Mouse (Mus musculus) myocyte (in vitro differentiated cells): ENCODE measurements around the gene Ftsj1. TPM values are rescaled to one million over a fixed set of nuclear protein-coding genes. Genes with fewer than 3 reads are reported as not detected.

Source experiments
- H3K27me3 ChIP-seq: one replicate; pipeline ENCODE4 v1.6.1; 2011; ENCODE audit not compliant: control insufficient read depth, insufficient read depth, insufficient read length
- H3K36me3 ChIP-seq: one replicate; pipeline ENCODE4 v1.6.1; 2011; ENCODE audit not compliant: control insufficient read depth, insufficient read depth
- H3K4me2 ChIP-seq: one replicate; pipeline ENCODE4 v1.6.1; 2011; ENCODE audit warnings: low read depth, control low read depth
- H3K4me3 ChIP-seq: one replicate; pipeline ENCODE4 v1.5.1; 2011; ENCODE audit warnings: mild to moderate bottlenecking, control low read depth, moderate library complexity
- H3K79me2 ChIP-seq: one replicate; pipeline ENCODE4 v1.6.1; 2011; ENCODE audit not compliant: control insufficient read depth, insufficient read depth
- H3ac ChIP-seq: one replicate; pipeline ENCODE4 v1.6.1; 2011; ENCODE audit not compliant: control insufficient read depth, insufficient read length
- CEBPB ChIP-seq: IDR thresholded peaks from 2 replicates; pipeline ENCODE4 v1.6.1; 2011; ENCODE audit warnings: mild to moderate bottlenecking, moderate library complexity; ENCODE audit not compliant: poor library complexity, insufficient read depth, severe bottlenecking
- E2F4 ChIP-seq: IDR thresholded peaks from one replicate; pipeline ENCODE4 v1.6.1; 2011; ENCODE audit warnings: mild to moderate bottlenecking, control low read depth, moderate library complexity; ENCODE audit not compliant: insufficient read depth
- MAX ChIP-seq: IDR thresholded peaks from one replicate; pipeline ENCODE4 v1.6.1; 2011; ENCODE audit warnings: low read depth, mild to moderate bottlenecking, control low read depth
- MYOD1 ChIP-seq, 3 experiments: IDR thresholded peaks; one replicate each; pipeline ENCODE4 v1.6.1; 2011; ENCODE audit warnings: control low read depth in 2 of 3, low read depth in 2 of 3, mild to moderate bottlenecking in 2 of 3, moderate library complexity in 1 of 3; ENCODE audit not compliant: insufficient read length in 2 of 3, control insufficient read depth in 1 of 3
- MYOG ChIP-seq, 3 experiments: IDR thresholded peaks; one replicate each; pipeline ENCODE4 v1.6.1; 2011; ENCODE audit warnings: control low read depth in 2 of 3, low read depth in 2 of 3, mild to moderate bottlenecking in 2 of 3; ENCODE audit not compliant: insufficient read length in 2 of 3, control insufficient read depth in 1 of 3, insufficient read depth in 1 of 3
- POLR2A ChIP-seq: IDR thresholded peaks from one replicate; pipeline ENCODE4 v1.6.1; 2011; ENCODE audit warnings: low read depth, mild to moderate bottlenecking, control low read depth, moderate library complexity; ENCODE audit not compliant: insufficient read length
- POLR2AphosphoS2 ChIP-seq: IDR thresholded peaks from one replicate; pipeline ENCODE4 v1.6.1; 2011; ENCODE audit warnings: low read depth, control low read depth; ENCODE audit not compliant: insufficient read length
- REST ChIP-seq: IDR thresholded peaks from one replicate; pipeline ENCODE4 v1.6.1; 2011; ENCODE audit warnings: mild to moderate bottlenecking, control low read depth, moderate library complexity; ENCODE audit not compliant: insufficient read depth, insufficient read length
- SRF ChIP-seq: IDR thresholded peaks from one replicate; pipeline ENCODE4 v1.6.1; 2011; ENCODE audit warnings: low read depth; ENCODE audit not compliant: control insufficient read depth, insufficient read length
- TCF12 ChIP-seq: IDR thresholded peaks from one replicate; pipeline ENCODE4 v1.6.1; 2011; ENCODE audit warnings: mild to moderate bottlenecking, control low read depth; ENCODE audit not compliant: poor library complexity, insufficient read depth, severe bottlenecking
- TCF3 ChIP-seq: IDR thresholded peaks from one replicate; pipeline ENCODE4 v1.6.1; 2011; ENCODE audit warnings: low read depth, control low read depth; ENCODE audit not compliant: insufficient read length
- USF1 ChIP-seq: IDR thresholded peaks from one replicate; pipeline ENCODE4 v1.6.1; 2011; ENCODE audit warnings: low read depth, mild to moderate bottlenecking, control low read depth, moderate library complexity
- polyA plus RNA-seq: library from polyadenylated mRNA; unstranded; fragments of >200 nt; fragmentation: generic; extraction: Trizol; gene quantifications from one replicate; pipeline ENCODE4 v1.2.1, GENCODE M21; 2012; ENCODE audit warnings: missing spikeins

Gene Ftsj1
- polyA plus RNA-seq, 1 experiment = 32.6 TPM

GRCm38 (mm10) chrX:8205088-8205487 lies 47.1 kb downstream of the Ftsj1 start:
- Histone ChIP-seq H3K4me2 (peak overlapping the region; percentile 60), H3ac (no peak overlapping the region), H3K79me2 (no peaks in the 10 kb centered on the region), H3K36me3 (no peaks in the 10 kb centered on the region), H3K4me3 (peak overlapping the region; percentile 41), H3K27me3 (no peaks in the 10 kb centered on the region)
- TF ChIP-seq USF1 = no peak
- no peak for TF ChIP-seq MAX
- no peak for TF ChIP-seq TCF3
- no peak for TF ChIP-seq MYOD1 (IDR thresholded peaks at IDR 0.05; ENCODE audit: control insufficient read depth in 1 of 3, insufficient read length in 2 of 3, low read depth in 2 of 3)
- no peak for TF ChIP-seq TCF12
- no peak for TF ChIP-seq MYOG (IDR thresholded peaks at IDR 0.05; ENCODE audit: control insufficient read depth in 1 of 3, insufficient read depth in 1 of 3, insufficient read length in 2 of 3, low read depth in 2 of 3)
- no peak for TF ChIP-seq CEBPB
- no peak for TF ChIP-seq E2F4
- no peak for TF ChIP-seq POLR2AphosphoS2
- no peak for TF ChIP-seq POLR2A
- TF ChIP-seq SRF = no peak
- TF ChIP-seq REST = no peak

DNA sequence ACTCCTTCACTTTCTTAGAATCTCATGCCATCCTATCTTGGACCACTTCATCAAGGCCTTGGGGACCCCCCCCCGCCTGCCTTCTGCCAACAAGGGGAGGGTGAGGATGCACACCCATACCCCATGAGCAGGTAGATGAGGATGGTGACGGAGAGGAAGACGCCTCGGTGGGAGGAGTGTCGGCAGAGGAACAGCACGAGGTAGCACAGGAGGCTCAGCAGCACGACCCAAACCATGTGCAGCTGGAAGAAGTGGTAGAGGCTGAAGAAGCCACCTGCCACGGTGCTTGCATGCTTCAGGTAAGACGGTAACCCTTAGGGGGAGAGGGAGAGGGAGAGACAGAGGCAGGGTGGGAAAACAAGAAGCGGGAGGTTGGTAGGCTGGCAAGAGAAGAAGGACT lies 48.1 kb downstream of the Ftsj1 start:
- Histone ChIP-seq H3K79me2 (no peaks in the 10 kb centered on the region), H3K27me3 (no peaks in the 10 kb centered on the region), H3K4me2 (no peak overlapping the region), H3K4me3 (no peak overlapping the region), H3K36me3 (no peaks in the 10 kb centered on the region), H3ac (no peak overlapping the region)
- TF ChIP-seq USF1 (no peak), SRF (no peak), TCF3 (no peak), REST (no peak), CEBPB (no peak), MYOD1 (IDR thresholded peaks at IDR 0.05; ENCODE audit: control insufficient read depth in 1 of 3, insufficient read length in 2 of 3, low read depth in 2 of 3) (no peak), TCF12 (no peak), MYOG (IDR thresholded peaks at IDR 0.05; ENCODE audit: control insufficient read depth in 1 of 3, insufficient read depth in 1 of 3, insufficient read length in 2 of 3, low read depth in 2 of 3) (no peak), POLR2AphosphoS2 (no peak), POLR2A (no peak)

GRCm38 (mm10) chrX:8203105-8203504 lies 49.1 kb downstream of the Ftsj1 start:
- H3K36me3 ChIP-seq = no peaks in the 10 kb centered on the region
- no peaks in the 10 kb centered on the region for H3K79me2 ChIP-seq
- H3K4me2 ChIP-seq = no peak overlapping the region
- no peak overlapping the region for H3ac ChIP-seq
- TF ChIP-seq CEBPB (no peak), MAX (no peak), SRF (no peak), MYOG (IDR thresholded peaks at IDR 0.05; ENCODE audit: control insufficient read depth in 1 of 3, insufficient read depth in 1 of 3, insufficient read length in 2 of 3, low read depth in 2 of 3) (no peak), REST (no peak), USF1 (no peak), TCF3 (no peak), POLR2A (no peak), MYOD1 (IDR thresholded peaks at IDR 0.05; ENCODE audit: control insufficient read depth in 1 of 3, insufficient read length in 2 of 3, low read depth in 2 of 3) (no peak), E2F4 (no peak), POLR2AphosphoS2 (no peak), TCF12 (no peak)
- H3K27me3 ChIP-seq = no peaks in the 10 kb centered on the region
- H3K4me3 ChIP-seq = no peak overlapping the region

DNA sequence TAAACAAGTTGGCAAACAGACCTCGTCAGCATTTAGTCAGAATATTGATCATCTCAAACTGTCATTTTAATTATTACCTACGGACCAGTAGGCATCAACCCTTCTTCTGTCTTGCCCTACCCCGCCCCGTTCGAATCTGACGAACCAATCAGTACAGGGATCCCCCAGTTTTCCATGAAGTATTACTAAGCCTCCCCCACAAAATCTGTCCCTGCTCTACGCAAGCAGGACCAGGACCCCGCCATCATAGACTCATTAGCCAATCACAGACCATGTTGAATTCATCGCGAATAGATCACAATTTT lies 58.8 kb downstream of the Ftsj1 start, which contains the start of gene Ebp:
Ebp (minus strand) TSS at position 94 of the 305 bp plus-strand sequence.
- H3K36me3 ChIP-seq = no peaks in the 10 kb centered on the region
- H3K4me2 ChIP-seq = peak within 1 kb of the TSS; percentile 99
- H3K4me3 ChIP-seq = peak within 1 kb of the TSS; percentile 48
- no peak for TF ChIP-seq POLR2AphosphoS2
- no peak for TF ChIP-seq MYOD1 (IDR thresholded peaks at IDR 0.05; ENCODE audit: control insufficient read depth in 1 of 3, insufficient read length in 2 of 3, low read depth in 2 of 3)
- TF ChIP-seq REST = no peak
- no peak for TF ChIP-seq MAX
- TF ChIP-seq USF1 = no peak
- no peak for TF ChIP-seq SRF
- no peak for TF ChIP-seq POLR2A
- no peak for TF ChIP-seq MYOG (IDR thresholded peaks at IDR 0.05; ENCODE audit: control insufficient read depth in 1 of 3, insufficient read depth in 1 of 3, insufficient read length in 2 of 3, low read depth in 2 of 3)
- TF ChIP-seq TCF12 = no peak
- no peak for TF ChIP-seq E2F4
- no peak for TF ChIP-seq CEBPB
- TF ChIP-seq TCF3 = no peak
- no peaks in the 10 kb centered on the region for H3K27me3 ChIP-seq
- H3ac ChIP-seq = peak within 1 kb of the TSS; percentile 4
- peaks cover 8% of the 10 kb centered on the region for H3K79me2 ChIP-seq
